Mouse (Mus musculus): Measurements from ENCODE around the gene Tle3. TPM values are rescaled to one million over a fixed set of nuclear protein-coding genes. Genes with fewer than 3 reads are reported as not detected.

Gene Tle3
- polyA plus RNA-seq, 1 experiment from 2014 or later: 101 TPM

- no peak for DNase-seq (ENCODE audit: low read depth, low spot score)
- ChIA-PET POLR2A (no interaction called here), CTCF (no interaction called here)
- peaks cover 5% of the 10 kb centered on the region for H3K27me3 ChIP-seq
- in situ Hi-C loops (cut with MboI; ENCODE audit: low pct_unique_long_range_greater_than_20kb): no loop called here
- no peak for TF ChIP-seq CTCF (IDR thresholded peaks at IDR 0.05)
- no peak for ATAC-seq
Measured at GRCm38 (mm10) chr9:61461859-61462258, 89.7 kb downstream of the Tle3 start.

GRCm38 (mm10) chr9:61467436-61467835 is 95.3 kb downstream of the Tle3 start:
- in situ Hi-C loops (cut with MboI; ENCODE audit: low pct_unique_long_range_greater_than_20kb): no loop called here
- DNase-seq (ENCODE audit: low read depth, low spot score) (no peak), ATAC-seq (no peak)
- H3K27me3 ChIP-seq: no peaks in the 10 kb centered on the region
- POLR2A ChIA-PET: no interaction called here
- CTCF ChIA-PET: no interaction called here
- no peak for TF ChIP-seq CTCF (IDR thresholded peaks at IDR 0.05)
